Mouse (Mus musculus) forebrain, embryonic 16.5 days (tissue): ENCODE measurements around the gene Crim1. TPM values are rescaled to one million over a fixed set of nuclear protein-coding genes. Genes with fewer than 3 reads are reported as not detected.
A peak's percentile ranks its signal among the peaks of the same experiment; 100 is the strongest.

Experiments
- ATAC-seq: fragments of 200-750 bp; cut with Nextera tagmentation; 2 replicates; pipeline ENCODE4 v1.8.0; 2017; ENCODE audit warnings: mild to moderate bottlenecking, moderate library complexity
- H3K27ac ChIP-seq: fragments of 300-500 bp; sonication (generic); 2 replicates; pipeline ENCODE4 v1.5.1; 2014; ENCODE audit warnings: low read length, control low read depth
- H3K27me3 ChIP-seq: fragments of 300-500 bp; sonication (generic); replicated peaks from 2 replicates; pipeline ENCODE4 v1.6.1; 2014; ENCODE audit warnings: low read length; ENCODE audit not compliant: control insufficient read depth, insufficient read depth
- H3K36me3 ChIP-seq: fragments of 300-500 bp; sonication (generic); 2 replicates; pipeline ENCODE4 v1.6.1; 2014; ENCODE audit not compliant: control insufficient read depth, insufficient read depth
- H3K4me1 ChIP-seq: fragments of 300-500 bp; sonication (generic); replicated peaks from 2 replicates; pipeline ENCODE4 v1.6.1; 2014; ENCODE audit warnings: low read length; ENCODE audit not compliant: control insufficient read depth, insufficient read depth
- H3K4me2 ChIP-seq: fragments of 300-500 bp; sonication (generic); 2 replicates; pipeline ENCODE4 v1.6.1; 2014; ENCODE audit warnings: mild to moderate bottlenecking, low read length, control low read depth
- H3K4me3 ChIP-seq: fragments of 300-500 bp; sonication (generic); replicated peaks from 2 replicates; pipeline ENCODE4 v1.5.1; 2014; ENCODE audit warnings: mild to moderate bottlenecking, low read length, control low read depth
- H3K9ac ChIP-seq: fragments of 300-500 bp; sonication (generic); replicated peaks from 2 replicates; pipeline ENCODE4 v1.6.1; 2014; ENCODE audit warnings: low read depth, low read length, control low read depth
- H3K9me3 ChIP-seq: fragments of 300-500 bp; sonication (generic); 2 replicates; pipeline ENCODE4 v1.6.1; 2016; ENCODE audit warnings: low read length; ENCODE audit not compliant: control insufficient read depth
- WGBS: fragments of 180-500 bp; shearing (Covaris S2); extraction: QIAGEN DNeasy Blood & Tissue Kit; methylation state at CpG from one replicate; pipeline ENCODE4 v1.1.7; 2014; 5-methylcytosine and 5-hydroxymethylcytosine counted together
- polyA plus RNA-seq: library from polyadenylated mRNA; unstranded; fragments of >200 nt; fragmentation: Nextera tagmentation; extraction: Ambion mirVana; gene quantifications from 2 replicates; pipeline ENCODE4 v1.2.1, GENCODE M21; 2015

Crim1 gene
- polyA plus RNA-seq, 1 experiment from 2014 or later = 9.9 TPM

GRCm38 (mm10) chr17:78237954-78238353 lies 37.9 kb downstream of the Crim1 start:
- Histone ChIP-seq H3K4me3 (no peak overlapping the region), H3K36me3 (no peaks in the 10 kb centered on the region), H3K9ac (no peak overlapping the region), H3K4me2 (no peak overlapping the region), H3K27me3 (no peaks in the 10 kb centered on the region), H3K9me3 (no peaks in the 10 kb centered on the region), H3K27ac (no peak overlapping the region), H3K4me1 (peaks cover 7% of the 10 kb centered on the region; the same call in 1 of the 2 replicates)
- ATAC-seq = peak; percentile 84
- 60% methylated on average over 13 of the region's 13 CpGs for WGBS

- H3K27me3 ChIP-seq = no peaks in the 10 kb centered on the region
- WGBS = 87% methylated on average over 4 of the region's 4 CpGs
- no peak overlapping the region for H3K9ac ChIP-seq
- H3K36me3 ChIP-seq = no peaks in the 10 kb centered on the region
- no peaks in the 10 kb centered on the region for H3K9me3 ChIP-seq
- H3K4me3 ChIP-seq = no peak overlapping the region
- H3K4me1 ChIP-seq = peaks cover 7% of the 10 kb centered on the region
- H3K4me2 ChIP-seq = no peak overlapping the region
- no peak for ATAC-seq
- no peak overlapping the region for H3K27ac ChIP-seq
Observed at GRCm38 (mm10) chr17:78240161-78240560, 40.1 kb downstream of the Crim1 start.

- Histone ChIP-seq H3K27ac (no peak overlapping the region), H3K4me2 (no peak overlapping the region), H3K27me3 (no peaks in the 10 kb centered on the region), H3K4me1 (peaks cover 7% of the 10 kb centered on the region), H3K4me3 (no peak overlapping the region), H3K9ac (no peak overlapping the region), H3K36me3 (no peaks in the 10 kb centered on the region), H3K9me3 (no peaks in the 10 kb centered on the region)
- WGBS = 95% methylated on average over 7 of the region's 7 CpGs
- ATAC-seq = no peak
Observed at GRCm38 (mm10) chr17:78241238-78241637, 41.2 kb downstream of the Crim1 start.

- ATAC-seq = no peak
- Histone ChIP-seq H3K4me3 (no peak overlapping the region), H3K27ac (no peak overlapping the region; the same call in 1 of the 2 replicates), H3K27me3 (no peaks in the 10 kb centered on the region), H3K36me3 (no peaks in the 10 kb centered on the region), H3K4me2 (no peak overlapping the region), H3K4me1 (peaks cover 9% of the 10 kb centered on the region; the same call in 1 of the 2 replicates), H3K9me3 (no peaks in the 10 kb centered on the region), H3K9ac (no peak overlapping the region)
- 73% methylated on average over 6 of the region's 6 CpGs for WGBS
Observed at GRCm38 (mm10) chr17:78244752-78245151, 44.7 kb downstream of the Crim1 start.

- Histone ChIP-seq H3K9me3 (no peaks in the 10 kb centered on the region), H3K36me3 (no peaks in the 10 kb centered on the region), H3K27ac (no peak overlapping the region; the same call in 1 of the 2 replicates), H3K4me2 (no peak overlapping the region), H3K27me3 (no peaks in the 10 kb centered on the region), H3K4me3 (no peak overlapping the region), H3K9ac (no peak overlapping the region), H3K4me1 (peaks cover 9% of the 10 kb centered on the region)
- 73% methylated on average over 3 of the region's 4 CpGs for WGBS
- no peak for ATAC-seq
Observed at GRCm38 (mm10) chr17:78245444-78245843, 45.4 kb downstream of the Crim1 start.

- H3K36me3 ChIP-seq = no peaks in the 10 kb centered on the region
- H3K9me3 ChIP-seq = no peaks in the 10 kb centered on the region
- H3K27ac ChIP-seq = no peak overlapping the region
- H3K4me2 ChIP-seq = no peak overlapping the region
- H3K4me1 ChIP-seq = peaks cover 14% of the 10 kb centered on the region
- 37% methylated on average over 11 of the region's 11 CpGs for WGBS
- no peak overlapping the region for H3K4me3 ChIP-seq
- no peaks in the 10 kb centered on the region for H3K27me3 ChIP-seq
- no peak overlapping the region for H3K9ac ChIP-seq
- ATAC-seq = no peak
Observed at GRCm38 (mm10) chr17:78246634-78247383, 46.8 kb downstream of the Crim1 start.

GRCm38 (mm10) chr17:78248197-78248596 lies 48.1 kb downstream of the Crim1 start:
- Histone ChIP-seq H3K4me1 (peaks cover 14% of the 10 kb centered on the region), H3K4me3 (no peak overlapping the region), H3K9me3 (no peaks in the 10 kb centered on the region), H3K27me3 (no peaks in the 10 kb centered on the region), H3K27ac (no peak overlapping the region), H3K36me3 (no peaks in the 10 kb centered on the region), H3K9ac (no peak overlapping the region), H3K4me2 (no peak overlapping the region)
- 81% methylated on average over 5 of the region's 5 CpGs for WGBS
- ATAC-seq = no peak

- Histone ChIP-seq H3K27ac (no peak overlapping the region), H3K4me1 (peaks cover 11% of the 10 kb centered on the region), H3K9me3 (no peaks in the 10 kb centered on the region), H3K9ac (no peak overlapping the region), H3K36me3 (no peaks in the 10 kb centered on the region), H3K27me3 (no peaks in the 10 kb centered on the region), H3K4me3 (no peak overlapping the region), H3K4me2 (no peak overlapping the region)
- ATAC-seq = no peak
- 73% methylated on average over 3 of the region's 3 CpGs for WGBS
Observed at GRCm38 (mm10) chr17:78248943-78249342, 48.9 kb downstream of the Crim1 start.

- Histone ChIP-seq H3K4me2 (no peak overlapping the region), H3K27me3 (no peaks in the 10 kb centered on the region), H3K27ac (no peak overlapping the region), H3K36me3 (no peaks in the 10 kb centered on the region), H3K4me1 (peaks cover 13% of the 10 kb centered on the region), H3K9ac (no peak overlapping the region), H3K4me3 (no peak overlapping the region), H3K9me3 (no peaks in the 10 kb centered on the region)
- no peak for ATAC-seq
- 73% methylated on average over 14 of the region's 14 CpGs for WGBS
Observed at GRCm38 (mm10) chr17:78250149-78250938, 50.3 kb downstream of the Crim1 start.
